Mouse (Mus musculus) skeletal muscle tissue, adult 2 months (tissue): ENCODE results near the gene Scarb1.
A peak's percentile ranks its signal among the peaks of the same experiment; 100 is the strongest.

Experiments used
- DNase-seq: peaks from one replicate; pipeline ENCODE4 v3.0.0-alpha.2; 2012; ENCODE audit warnings: low read depth, low spot score

The Scarb1 gene

GRCm38 (mm10) chr5:125305229-125306081 lies 35.4 kb downstream of the Scarb1 start:
- no peak for DNase-seq

GRCm38 (mm10) chr5:125304245-125304856 lies 36.5 kb downstream of the Scarb1 start:
- DNase-seq, result no peak

- DNase-seq, result no peak
Measured at GRCm38 (mm10) chr5:125303055-125303454, 37.8 kb downstream of the Scarb1 start.

GRCm38 (mm10) chr5:125298234-125298633 lies 42.7 kb downstream of the Scarb1 start:
- no peak for DNase-seq

- no peak for DNase-seq
Measured at GRCm38 (mm10) chr5:125297171-125297570, 43.7 kb downstream of the Scarb1 start.

- no peak for DNase-seq
Measured at GRCm38 (mm10) chr5:125292951-125293350, 47.9 kb downstream of the Scarb1 start.

- no peak for DNase-seq
Measured at GRCm38 (mm10) chr5:125291895-125292294, 49.0 kb downstream of the Scarb1 start.

GRCm38 (mm10) chr5:125291387-125291786 lies 49.5 kb downstream of the Scarb1 start:
- no peak for DNase-seq

GRCm38 (mm10) chr5:125287053-125287655 lies 53.7 kb downstream of the Scarb1 start:
- no peak for DNase-seq

- no peak for DNase-seq
Measured at GRCm38 (mm10) chr5:125286090-125286489, 54.8 kb downstream of the Scarb1 start.

- DNase-seq, result no peak
Measured at GRCm38 (mm10) chr5:125283748-125284640, 56.9 kb downstream of the Scarb1 start.

GRCm38 (mm10) chr5:125279216-125279615 lies 61.7 kb downstream of the Scarb1 start:
- DNase-seq, result no peak

GRCm38 (mm10) chr5:125278314-125278713 lies 62.6 kb downstream of the Scarb1 start:
- DNase-seq, result no peak

- DNase-seq, result no peak
Measured at GRCm38 (mm10) chr5:125277313-125277712, 63.6 kb downstream of the Scarb1 start.

- no peak for DNase-seq
Measured at GRCm38 (mm10) chr5:125276765-125277164, 64.1 kb downstream of the Scarb1 start.

- DNase-seq, result no peak
Measured at GRCm38 (mm10) chr5:125275315-125275714, 65.6 kb downstream of the Scarb1 start.

GRCm38 (mm10) chr5:125274773-125275172 lies 66.1 kb downstream of the Scarb1 start:
- DNase-seq, result no peak

GRCm38 (mm10) chr5:125274182-125274581 lies 66.7 kb downstream of the Scarb1 start:
- DNase-seq, result no peak

- DNase-seq, result peak; percentile 94
Measured at GRCm38 (mm10) chr5:125273666-125274109, 67.2 kb downstream of the Scarb1 start.

GRCm38 (mm10) chr5:125272231-125272988 lies 68.5 kb downstream of the Scarb1 start:
- DNase-seq, result no peak
